Mouse (Mus musculus) MN1 (cell line): Measurements from ENCODE around the gene Ccdc42.

Experiments used
- DNase-seq: peaks from one replicate; pipeline ENCODE4 v3.0.0-alpha.2; 2016; ENCODE audit warnings: low spot score

Gene Ccdc42

DNA sequence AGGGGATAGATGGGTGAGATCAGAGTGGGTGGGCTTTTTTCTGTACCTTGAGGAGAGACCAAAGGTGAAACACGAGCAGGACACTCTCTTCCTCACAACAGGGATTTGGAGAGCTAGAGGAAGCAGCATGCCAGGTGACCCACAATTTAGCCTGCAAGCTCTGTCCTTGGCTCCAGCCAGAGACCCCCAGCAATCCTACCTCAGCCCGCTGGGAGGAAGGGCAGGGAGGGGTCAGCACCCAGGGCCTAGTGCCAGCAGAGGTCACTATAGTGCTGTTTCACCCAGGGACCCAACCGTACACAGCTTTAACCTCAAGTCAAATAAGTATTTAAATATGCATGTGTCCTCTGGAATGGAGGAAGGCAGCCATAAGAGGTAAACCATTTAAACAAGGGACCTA is 931 bp upstream of the Ccdc42 start:
- DNase-seq = peak; percentile 10

GRCm38 (mm10) chr11:68589055-68589809 is 2.4 kb downstream of the Ccdc42 start:
- DNase-seq = peak; percentile 74

GRCm38 (mm10) chr11:68591708-68592107 is 4.9 kb downstream of the Ccdc42 start:
- DNase-seq = no peak

DNA sequence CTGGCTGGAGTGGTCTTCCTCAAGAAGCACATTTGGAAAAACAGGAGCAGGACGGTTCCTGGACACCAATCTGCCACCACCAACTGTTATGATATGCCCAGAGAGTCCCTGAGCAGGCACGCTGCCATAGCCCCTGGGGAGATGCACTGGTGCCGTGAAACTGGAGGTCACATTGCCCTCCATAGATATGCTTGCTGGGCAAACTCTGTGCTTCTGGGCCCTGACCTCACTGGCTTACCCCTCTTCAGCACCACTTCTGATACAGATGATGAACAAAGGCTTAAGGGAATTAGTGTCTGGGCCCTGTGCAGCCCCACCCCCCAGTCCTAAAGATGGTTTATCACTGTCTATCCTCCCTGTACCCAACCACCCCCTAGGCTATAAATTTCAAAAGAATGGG is 6.4 kb downstream of the Ccdc42 start:
- no peak for DNase-seq

DNA sequence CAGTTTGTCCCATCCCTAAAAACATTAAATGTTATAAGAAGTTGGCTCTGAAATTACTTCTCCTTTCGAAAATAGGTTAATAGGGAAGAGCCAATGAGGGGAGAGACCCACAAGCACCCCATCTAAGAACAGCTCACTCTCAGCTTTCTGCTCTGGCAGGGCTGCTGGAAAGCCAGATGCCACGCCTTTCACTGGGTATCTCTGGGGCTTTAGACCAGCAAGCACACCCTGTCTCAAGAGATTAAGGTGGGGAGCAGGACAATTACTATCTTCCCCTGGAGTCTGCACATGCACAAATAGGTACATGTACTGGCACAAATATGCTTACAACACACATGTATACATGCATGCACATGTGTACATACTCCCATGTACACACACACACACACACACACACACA is 11.1 kb downstream of the Ccdc42 start:
- no peak for DNase-seq

DNA sequence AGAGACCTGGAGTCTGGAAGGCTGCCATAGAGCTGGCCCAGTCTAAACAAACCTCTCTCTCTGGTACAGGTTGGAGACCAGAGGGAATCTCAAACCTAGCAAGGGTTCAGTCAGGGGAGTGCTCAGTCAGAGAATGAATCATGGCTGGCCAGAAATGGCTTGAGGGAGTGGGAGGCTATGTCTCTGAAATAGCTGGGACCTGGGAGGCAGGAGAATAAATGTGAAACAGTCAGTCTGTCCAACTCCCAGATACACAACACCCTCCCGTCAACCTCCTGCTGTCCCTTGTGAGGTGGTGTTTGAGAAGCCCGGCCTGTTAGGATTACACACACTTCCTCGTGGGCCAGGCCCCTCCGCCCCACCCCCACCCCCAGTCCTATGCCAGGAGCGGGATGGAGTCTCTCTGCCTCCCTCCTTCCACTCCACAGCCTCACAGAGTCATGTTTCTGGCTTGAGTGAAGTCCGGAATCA is 13.8 kb downstream of the Ccdc42 start:
- DNase-seq = no peak

- DNase-seq = peak; percentile 54
These were observed 14.7 kb downstream of the Ccdc42 start for GRCm38 (mm10) chr11:68601486-68601991.

DNA sequence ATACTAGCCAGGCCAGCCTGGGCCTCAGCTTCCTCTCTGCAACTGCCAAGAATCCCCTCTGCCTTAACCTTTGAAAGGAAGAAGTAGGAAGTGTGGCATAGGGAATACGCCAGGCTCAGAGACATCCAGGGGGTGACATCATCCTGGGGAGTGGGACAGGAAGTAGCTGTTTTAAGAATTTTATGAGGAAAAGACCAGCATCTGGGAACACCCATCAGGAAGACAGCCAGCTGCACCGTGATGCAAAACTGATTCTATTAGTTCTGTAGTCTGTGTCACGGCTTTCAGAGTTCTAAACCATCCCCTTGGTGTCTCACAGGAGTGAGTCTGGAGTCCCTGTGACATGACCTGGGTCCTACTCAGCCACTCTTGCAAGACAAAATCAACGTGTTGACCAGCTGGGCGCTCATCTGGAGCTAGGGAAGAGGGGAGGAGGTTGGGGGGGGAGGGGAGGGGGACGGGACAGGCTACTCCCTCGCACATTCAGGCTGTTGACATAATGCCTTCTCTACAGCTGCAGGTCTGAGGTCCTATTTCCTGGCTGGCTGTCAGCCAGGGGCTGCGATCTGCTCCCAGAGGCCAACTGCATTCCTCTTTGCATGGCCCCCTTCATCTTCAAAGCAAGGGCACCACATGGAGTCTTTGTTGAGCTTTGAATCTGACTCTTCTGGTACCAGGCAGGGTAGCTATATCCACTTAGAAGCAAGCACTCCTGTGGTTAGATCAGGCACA is 15.5 kb downstream of the Ccdc42 start:
- DNase-seq = peak; percentile 56

DNA sequence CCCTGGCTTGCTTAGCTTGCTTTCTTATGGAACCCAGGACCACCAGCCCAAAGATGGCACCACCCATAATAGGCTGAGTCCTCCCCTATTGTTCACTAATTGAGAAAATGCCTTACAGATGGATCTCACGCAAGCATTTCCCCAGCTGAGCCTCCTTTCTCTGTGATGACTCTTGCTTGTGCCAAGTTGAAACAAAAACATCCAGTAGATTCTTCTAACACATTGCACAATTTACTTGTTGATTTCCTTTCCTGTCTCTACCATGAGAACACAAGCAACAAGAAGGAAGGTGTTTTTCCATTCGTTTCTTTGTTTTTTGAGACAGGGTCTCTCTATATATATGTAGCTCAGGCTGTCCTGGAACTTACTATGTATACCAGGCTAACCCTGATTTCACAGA is 20.2 kb downstream of the Ccdc42 start:
- no peak for DNase-seq

GRCm38 (mm10) chr11:68609910-68610566 is 23.2 kb downstream of the Ccdc42 start:
- peak; percentile 53 for DNase-seq

- no peak for DNase-seq
These were observed 23.7 kb downstream of the Ccdc42 start for GRCm38 (mm10) chr11:68610567-68610947.

DNA sequence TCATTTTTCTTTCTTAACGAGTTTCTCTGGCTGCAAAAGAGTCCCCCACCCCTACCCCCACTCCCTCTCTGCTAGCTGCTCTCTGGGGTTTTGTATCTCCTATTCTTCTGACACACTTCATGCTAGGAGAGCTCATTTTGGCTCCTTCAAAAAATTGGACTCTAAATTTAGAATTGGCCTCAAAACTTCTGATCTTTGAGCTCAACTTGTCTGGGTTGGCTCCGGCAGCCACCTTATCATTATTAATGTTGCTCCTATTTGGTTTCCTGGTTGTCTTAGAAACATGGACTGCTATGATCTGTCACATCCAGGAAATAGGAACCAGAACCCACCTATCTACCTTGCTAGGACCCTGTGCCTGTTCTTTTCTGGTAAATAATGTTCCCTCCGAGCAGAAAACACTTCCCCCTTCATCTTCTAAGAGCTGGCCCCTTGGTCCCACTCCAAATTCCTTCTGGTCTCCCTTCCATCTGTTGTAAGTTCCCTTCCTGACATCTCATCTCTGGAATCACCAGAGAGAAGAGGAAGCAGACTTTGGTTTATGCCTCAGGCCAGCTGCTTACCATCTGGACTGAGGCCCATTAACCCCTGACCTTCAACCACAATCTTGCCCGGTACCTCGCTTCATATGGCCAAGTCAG is 26.4 kb downstream of the Ccdc42 start:
- DNase-seq = no peak

- no peak for DNase-seq
These were observed 35.9 kb downstream of the Ccdc42 start for GRCm38 (mm10) chr11:68622751-68623150.

DNA sequence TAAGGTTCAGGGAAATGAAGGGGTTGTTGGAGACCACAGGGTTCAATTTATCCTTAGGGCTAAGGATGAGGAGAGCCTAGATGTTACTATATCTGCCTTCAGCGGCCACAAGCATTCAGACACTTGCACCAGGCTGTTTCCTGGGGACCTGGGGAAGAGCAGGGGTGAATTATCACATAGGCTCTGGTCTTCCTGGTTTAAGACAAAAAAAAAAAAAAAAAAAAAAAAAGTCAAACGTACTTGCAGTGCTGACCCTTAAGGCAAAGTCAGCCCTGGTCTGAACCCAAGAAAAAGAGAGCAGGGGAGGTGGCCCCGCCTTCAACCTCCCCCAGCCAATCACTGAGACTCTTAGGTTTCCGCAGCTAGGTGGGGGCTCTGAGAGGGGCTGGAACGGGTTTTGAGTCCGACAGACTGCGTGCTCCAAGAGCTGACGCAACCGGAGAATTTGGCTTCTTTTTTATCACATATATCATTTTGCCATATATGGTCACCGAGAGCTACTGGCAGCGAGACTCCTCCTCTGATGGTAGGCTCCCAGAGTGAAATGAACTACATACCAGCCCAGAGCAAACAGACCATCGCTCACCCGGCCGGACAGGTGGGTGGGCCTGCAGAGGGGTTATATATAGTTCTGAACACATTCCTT is 36.5 kb downstream of the Ccdc42 start:
- no peak for DNase-seq

- DNase-seq = no peak
These were observed 37.0 kb downstream of the Ccdc42 start for GRCm38 (mm10) chr11:68623871-68624258.

DNA sequence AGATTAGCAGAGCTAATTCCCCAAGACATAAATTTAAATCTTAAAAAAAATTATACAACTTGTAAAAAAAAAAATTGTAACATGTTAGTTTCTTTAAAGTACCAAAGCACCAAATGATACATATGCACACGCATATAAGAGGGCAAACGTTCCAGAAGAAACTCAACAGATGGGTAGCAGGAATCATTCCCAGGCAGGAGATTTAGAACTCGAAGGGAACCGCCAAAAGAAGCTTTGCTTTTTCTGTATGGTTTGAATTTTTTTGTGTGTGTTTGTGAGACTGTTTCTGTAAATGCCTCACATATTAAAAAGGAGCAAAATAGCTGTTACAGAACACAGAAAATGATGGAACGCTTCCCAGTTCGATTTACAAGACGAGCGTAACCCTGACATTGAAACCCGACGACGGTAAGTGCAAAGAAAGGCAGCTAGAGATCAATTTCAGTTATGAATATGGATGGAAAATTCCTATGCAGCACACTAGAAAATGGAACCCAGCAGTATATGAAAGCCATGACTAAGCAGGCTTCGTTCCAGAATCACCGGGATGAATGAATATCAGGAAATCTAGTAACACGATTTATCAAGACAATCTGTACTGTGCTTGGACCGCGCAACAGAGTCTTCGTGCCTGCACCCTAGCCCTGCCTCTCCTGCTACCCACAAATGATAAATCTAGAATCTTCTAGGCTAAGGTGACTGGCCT is 44.9 kb downstream of the Ccdc42 start:
- DNase-seq = no peak

DNA sequence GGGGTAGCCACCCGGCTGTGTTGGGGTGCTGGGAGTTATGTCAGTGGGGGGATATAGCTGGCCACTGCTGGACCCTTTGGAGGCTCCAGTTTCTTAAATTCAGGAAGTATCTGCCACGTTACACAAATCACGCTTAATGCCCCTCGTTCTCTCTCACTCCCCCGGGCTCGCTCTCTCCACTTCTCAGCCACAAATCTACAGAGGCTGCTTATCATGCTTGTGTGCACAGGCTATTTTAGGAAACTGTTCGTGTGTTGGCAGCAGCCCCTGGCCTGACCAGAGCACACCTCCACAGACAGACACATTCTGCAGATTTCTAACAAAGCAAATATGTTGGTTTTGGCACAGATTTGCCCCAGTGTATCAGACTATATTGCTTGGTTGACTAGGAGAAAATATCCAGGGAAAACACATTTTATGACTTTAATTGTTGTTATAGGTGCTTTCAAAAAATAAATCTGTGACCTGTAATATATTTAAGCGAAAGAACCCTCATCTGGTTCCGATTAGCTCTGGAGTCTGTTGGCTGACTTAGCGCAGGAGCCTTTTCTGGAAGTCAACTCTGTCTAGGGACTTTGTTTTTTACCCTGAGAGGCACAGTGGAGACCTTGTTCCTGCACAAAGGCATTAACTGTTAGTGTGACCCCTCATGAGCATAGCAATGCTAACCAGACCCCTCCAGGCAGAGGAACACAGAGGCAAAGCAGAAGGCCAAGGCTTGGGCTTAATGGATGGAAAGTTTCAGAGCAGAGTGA is 51.2 kb downstream of the Ccdc42 start:
- peak; percentile 15 for DNase-seq

DNA sequence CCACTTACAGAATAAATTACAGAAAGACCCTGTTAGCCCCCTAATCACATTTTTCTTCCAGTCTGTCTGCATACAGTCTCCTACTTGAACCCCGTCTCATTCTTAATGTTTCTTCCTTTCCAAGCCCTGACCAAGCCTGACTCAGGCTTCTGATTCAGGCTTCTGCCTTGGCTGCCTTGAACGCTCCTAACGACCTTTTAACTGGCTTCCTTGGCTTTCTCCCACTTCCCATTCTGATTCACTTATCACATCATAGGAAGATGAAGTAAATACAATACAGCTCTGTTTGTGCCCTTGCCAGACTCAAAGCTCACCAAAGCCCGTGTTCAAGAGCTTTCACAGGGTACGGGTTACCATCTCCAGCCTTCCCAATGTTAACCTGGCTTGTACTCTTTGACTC is 54.5 kb downstream of the Ccdc42 start:
- DNase-seq = no peak

DNA sequence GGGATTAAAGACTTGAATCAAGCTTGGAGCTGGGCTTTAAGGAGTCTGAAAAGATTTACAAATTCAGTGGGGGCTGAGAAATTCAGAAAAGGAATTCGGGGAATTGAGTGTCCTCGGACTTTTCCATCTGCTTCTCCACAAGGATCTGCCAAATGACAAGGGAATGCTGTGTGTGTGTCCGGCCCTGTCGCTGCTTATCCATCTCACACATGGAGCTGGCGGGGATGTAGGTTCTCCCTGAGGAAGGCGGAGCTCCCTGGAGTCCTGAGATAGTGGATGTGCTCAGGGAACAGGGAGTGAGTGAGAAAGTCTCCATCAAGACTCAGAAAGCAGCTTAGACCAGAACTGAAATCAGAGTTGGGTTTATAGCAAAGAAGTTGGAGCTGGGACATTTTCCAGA is 58.0 kb downstream of the Ccdc42 start:
- no peak for DNase-seq
